Mouse (Mus musculus): Measurements from ENCODE around the gene Aamp.

Aamp gene

DNA sequence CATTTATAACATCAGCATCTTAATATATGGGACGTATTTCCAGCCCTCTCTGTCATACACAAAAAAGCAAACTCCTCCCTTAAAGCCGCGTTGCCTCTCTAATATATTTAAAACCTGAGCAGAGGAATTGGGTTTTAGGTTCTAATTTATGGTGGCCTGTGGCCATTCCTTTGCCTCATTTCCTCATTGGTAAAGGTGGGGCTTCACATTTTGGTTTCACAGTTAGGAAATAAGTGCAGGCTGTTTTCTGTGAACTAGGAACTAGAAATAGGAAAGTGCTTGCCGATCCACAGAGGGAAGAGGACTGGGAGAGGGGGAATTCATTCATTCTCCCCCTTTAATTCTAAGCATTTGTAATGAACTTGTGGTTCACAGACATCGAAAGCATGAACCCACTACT, 46.9 kb downstream of the Aamp start:
- DNase-seq (ENCODE audit: low spot score in 2 of 2) = peak; percentile 15 to 23

DNA sequence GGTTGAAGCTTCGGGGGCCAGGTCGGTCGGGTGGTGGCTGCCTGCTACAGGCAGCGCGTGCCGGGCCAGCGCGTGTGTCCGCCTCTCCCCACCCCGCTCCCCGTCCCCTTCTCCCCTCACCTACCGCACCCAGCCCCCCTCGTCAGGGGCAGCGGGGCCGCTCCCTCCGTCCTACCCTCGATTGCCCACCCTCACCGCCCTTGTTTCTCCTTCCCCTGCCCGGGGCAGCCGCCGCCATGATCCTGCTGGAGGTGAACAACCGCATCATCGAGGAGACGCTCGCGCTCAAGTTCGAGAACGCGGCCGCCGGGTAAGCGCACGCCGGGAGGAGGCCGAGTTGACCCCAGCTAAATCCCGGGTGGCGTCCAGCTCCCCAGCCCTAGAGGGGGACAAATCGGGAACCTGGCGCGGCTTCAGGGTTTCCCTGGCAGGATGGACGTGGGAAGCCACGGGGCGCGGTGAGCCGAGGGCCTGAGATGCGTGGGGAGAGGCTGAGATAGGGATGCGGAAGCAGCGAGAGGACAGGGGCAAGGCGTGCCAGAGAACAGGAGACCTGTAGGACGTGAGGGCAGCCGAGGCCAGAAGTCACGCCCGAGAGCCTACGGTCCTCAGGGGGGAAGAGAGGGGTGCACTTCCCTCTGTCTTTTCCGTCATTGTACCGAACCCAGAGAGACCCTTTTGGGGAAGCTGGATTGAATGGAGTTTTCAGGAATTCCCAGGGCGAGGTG, 47.8 kb downstream of the Aamp start:
- peak; percentile 68 to 73 for DNase-seq (ENCODE audit: low spot score in 2 of 2)

DNA sequence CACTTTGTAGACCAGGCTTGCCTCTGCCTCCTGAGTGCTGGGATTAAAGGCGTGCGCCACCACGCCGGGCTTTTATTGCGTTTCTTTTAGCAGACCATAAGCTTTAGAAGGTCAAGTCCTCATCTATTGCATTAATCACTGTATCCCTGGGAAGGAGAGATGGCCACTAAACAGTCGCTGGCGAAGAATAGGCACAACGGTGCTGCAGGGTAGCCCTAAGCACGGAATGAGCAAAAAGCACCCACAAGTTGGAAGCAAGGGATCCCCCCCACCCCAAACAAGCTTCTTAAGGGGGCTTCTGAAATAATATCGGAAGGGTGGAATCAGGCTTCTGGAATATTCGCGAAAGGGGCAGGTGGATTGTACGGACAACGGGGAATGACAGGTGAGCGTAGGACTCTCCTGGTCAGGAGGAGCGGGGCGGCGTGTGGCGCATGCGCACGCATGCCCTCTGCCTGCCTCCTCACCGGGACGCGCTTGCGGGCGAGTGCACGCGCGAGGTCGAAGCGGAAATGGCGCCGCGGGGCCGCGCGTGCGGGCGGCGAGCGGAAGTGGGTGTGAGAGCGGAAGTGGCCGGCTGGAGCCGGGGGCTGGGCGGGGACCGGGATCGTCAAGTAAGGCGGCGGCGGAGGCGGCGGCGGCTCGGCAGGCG, 48.5 kb downstream of the Aamp start, which contains the start of gene Arpc2:
Arpc2 (plus strand) TSS at position 147 of the 652 bp plus-strand sequence.
- peak; percentile 97 to 98 for DNase-seq (ENCODE audit: low spot score in 2 of 2)

DNA sequence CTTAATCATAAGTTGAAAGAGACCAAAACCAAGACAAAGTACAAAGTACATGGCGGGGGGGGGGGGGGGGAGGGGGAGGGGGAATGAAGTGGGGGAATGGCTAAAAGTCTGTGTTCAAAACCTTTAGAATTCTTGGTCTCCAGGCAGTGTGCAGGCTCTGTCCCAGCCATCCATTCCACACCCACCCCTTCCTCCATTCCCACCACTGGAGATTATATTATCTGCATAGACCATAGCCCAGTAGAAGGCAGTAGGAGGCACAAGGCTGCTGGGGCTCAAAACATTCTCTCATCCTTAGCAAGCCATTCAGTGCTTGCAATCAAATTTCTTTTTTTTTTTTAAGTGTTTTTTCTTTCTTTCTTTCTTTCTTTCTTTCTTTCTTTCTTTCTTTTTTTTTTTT, 53.5 kb downstream of the Aamp start:
- no peak for DNase-seq (ENCODE audit: low spot score in 2 of 2)

DNA sequence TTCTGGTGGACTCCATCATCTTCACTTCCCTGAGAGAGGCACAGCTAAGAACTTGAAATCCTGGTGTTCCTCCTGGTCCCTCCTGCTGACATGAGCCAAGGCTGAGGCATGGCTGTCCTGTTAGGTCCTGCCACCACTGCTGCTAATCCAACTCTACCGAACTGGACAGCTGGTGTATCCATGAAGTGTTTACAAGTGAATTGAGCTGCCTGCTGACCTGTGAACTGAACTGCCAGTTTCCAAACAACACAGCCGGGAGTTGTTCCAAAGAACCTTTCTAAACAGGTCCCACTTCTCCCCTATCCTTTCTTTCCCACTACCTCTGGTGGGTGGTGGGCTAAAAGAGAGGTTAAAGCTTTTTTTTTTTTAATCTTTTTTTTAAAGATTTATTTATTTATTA, 54.6 kb downstream of the Aamp start:
- DNase-seq (ENCODE audit: low spot score in 2 of 2) = no peak

Data from spleen, postnatal 36 days (tissue).